Mouse (Mus musculus): ENCODE measurements at regions not wholly inside any gene's neighbourhood (a gene's known extent, or its start where the extent isn't known, plus 50 kb on each side); places are given as distances from the start of the nearest gene placed in this dataset.

DNA sequence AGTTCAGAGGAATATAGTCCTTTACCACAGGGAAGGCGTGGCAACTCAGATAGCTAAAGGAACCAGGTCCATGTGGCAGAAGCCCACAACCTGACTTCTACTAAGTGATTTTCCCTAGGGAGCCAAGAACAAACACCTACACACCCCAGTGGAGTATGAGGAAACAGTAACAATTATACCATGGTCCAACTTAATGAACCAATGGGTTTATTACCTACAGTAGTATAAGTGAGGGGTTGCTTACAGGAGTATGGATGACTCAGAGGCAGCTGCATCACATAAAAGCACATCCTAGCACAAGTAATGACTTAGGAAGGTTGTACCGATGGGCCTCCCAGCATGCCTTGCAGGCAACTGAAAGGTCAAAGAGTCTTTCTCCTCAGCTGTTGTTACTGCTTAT is 98.7 kb upstream of the Cul1 start:
- H3K9ac ChIP-seq (replicated peaks), result no peak overlapping the region
- TF ChIP-seq EP300 (IDR thresholded peaks at IDR 0.05; ENCODE audit: low read depth) (no peak), CTCF (IDR thresholded peaks at IDR 0.05; ENCODE audit: low read depth) (no peak)
- H3K4me1 ChIP-seq (replicated peaks; ENCODE audit: control insufficient read depth in 2 of 2, insufficient read depth in 2 of 2, low read length in 1 of 2), result no peaks in the 10 kb centered on the region
- no peak overlapping the region for H3K4me2 ChIP-seq (ENCODE audit: low read depth)
- no peak overlapping the region for H3K4me3 ChIP-seq (ENCODE audit: insufficient read depth in 1 of 2, low read depth in 2 of 2, low read length in 2 of 2)
- 60% methylated on average over 2 of the region's 2 CpGs for WGBS (ENCODE audit: insufficient replicate concordance)
- no peak for DNase-seq (ENCODE audit: low read depth in 3 of 3, low spot score in 3 of 3)
- H3K27me3 ChIP-seq (ENCODE audit: control insufficient read depth, insufficient read depth, low read length), result no peaks in the 10 kb centered on the region
- ATAC-seq (ENCODE audit: insufficient read depth), result no peak
- no peaks in the 10 kb centered on the region for H3K36me3 ChIP-seq (replicated peaks; ENCODE audit: control insufficient read depth, insufficient read depth, low read depth)
- H3K27ac ChIP-seq, result no peak overlapping the region
- no peaks in the 10 kb centered on the region for H3K9me3 ChIP-seq (ENCODE audit: control insufficient read depth, low read length)

DNA sequence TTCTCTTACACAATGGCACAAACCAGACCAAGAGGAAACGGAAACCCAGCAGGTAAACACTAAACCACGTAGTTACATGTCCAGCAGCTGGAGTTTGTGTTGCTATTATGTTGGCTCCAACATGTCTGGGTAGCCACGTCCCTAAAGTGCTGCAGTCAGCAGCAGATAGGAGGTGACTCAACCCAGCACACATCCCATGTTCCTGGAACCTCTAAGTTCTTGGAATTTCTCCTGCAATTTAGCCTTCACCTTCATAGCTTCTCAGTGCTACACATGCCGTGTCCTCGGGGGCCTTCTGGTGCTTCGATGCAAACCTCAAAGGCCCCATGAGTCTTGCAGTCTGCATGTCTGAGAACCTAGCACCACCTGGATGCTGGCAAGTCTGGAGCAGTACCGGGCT is 97.7 kb upstream of the Cul1 start:
- no peak overlapping the region for H3K9ac ChIP-seq (replicated peaks)
- WGBS (ENCODE audit: insufficient replicate concordance), result 59% methylated on average over 7 of the region's 7 CpGs
- no peaks in the 10 kb centered on the region for H3K27me3 ChIP-seq (ENCODE audit: control insufficient read depth, insufficient read depth, low read length)
- H3K36me3 ChIP-seq (replicated peaks; ENCODE audit: control insufficient read depth, insufficient read depth, low read depth), result no peaks in the 10 kb centered on the region
- no peak overlapping the region for H3K4me3 ChIP-seq (ENCODE audit: insufficient read depth in 1 of 2, low read depth in 2 of 2, low read length in 2 of 2)
- TF ChIP-seq EP300 (IDR thresholded peaks at IDR 0.05; ENCODE audit: low read depth) (no peak), CTCF (IDR thresholded peaks at IDR 0.05; ENCODE audit: low read depth) (no peak)
- H3K4me2 ChIP-seq (ENCODE audit: low read depth), result no peak overlapping the region
- no peak overlapping the region for H3K27ac ChIP-seq
- DNase-seq (ENCODE audit: low read depth in 3 of 3, low spot score in 3 of 3) (no peak), ATAC-seq (ENCODE audit: insufficient read depth) (no peak)
- no peaks in the 10 kb centered on the region for H3K9me3 ChIP-seq (ENCODE audit: control insufficient read depth, low read length)
- H3K4me1 ChIP-seq (replicated peaks; ENCODE audit: control insufficient read depth in 2 of 2, insufficient read depth in 2 of 2, low read length in 1 of 2), result no peaks in the 10 kb centered on the region

DNA sequence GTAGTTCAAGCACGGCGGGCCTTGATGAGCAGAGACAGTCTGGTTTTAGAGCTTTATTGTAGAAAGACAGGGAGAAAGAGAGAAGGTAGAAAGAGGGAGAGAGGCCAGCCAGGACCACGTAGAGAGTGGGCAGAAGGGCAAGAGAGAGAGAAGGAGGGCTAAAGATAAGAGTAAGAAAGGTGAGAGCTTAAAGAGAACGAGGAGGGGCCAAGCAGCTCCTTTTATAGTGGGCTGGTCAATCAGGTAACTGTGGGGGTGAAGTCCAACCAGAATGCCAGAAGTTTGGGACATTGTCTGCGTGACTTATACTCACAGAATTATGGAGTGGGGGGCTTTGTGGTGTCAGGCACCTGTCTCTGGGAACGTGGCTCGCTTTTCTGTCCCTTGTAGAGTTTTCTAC is 96.7 kb upstream of the Cul1 start:
- ATAC-seq (ENCODE audit: insufficient read depth), result no peak
- no peak overlapping the region for H3K4me2 ChIP-seq (ENCODE audit: low read depth)
- WGBS (ENCODE audit: insufficient replicate concordance), result 57% methylated on average over 7 of the region's 7 CpGs
- H3K36me3 ChIP-seq (replicated peaks; ENCODE audit: control insufficient read depth, insufficient read depth, low read depth), result no peaks in the 10 kb centered on the region
- no peak overlapping the region for H3K4me3 ChIP-seq (ENCODE audit: insufficient read depth in 1 of 2, low read depth in 2 of 2, low read length in 2 of 2)
- DNase-seq (ENCODE audit: low read depth in 3 of 3, low spot score in 3 of 3), result no peak
- no peak overlapping the region for H3K9ac ChIP-seq (replicated peaks)
- H3K27me3 ChIP-seq (ENCODE audit: control insufficient read depth, insufficient read depth, low read length), result no peaks in the 10 kb centered on the region
- TF ChIP-seq CTCF (IDR thresholded peaks at IDR 0.05; ENCODE audit: low read depth) (no peak), EP300 (IDR thresholded peaks at IDR 0.05; ENCODE audit: low read depth) (no peak)
- no peaks in the 10 kb centered on the region for H3K9me3 ChIP-seq (ENCODE audit: control insufficient read depth, low read length)
- no peak overlapping the region for H3K27ac ChIP-seq
- H3K4me1 ChIP-seq (replicated peaks; ENCODE audit: control insufficient read depth in 2 of 2, insufficient read depth in 2 of 2, low read length in 1 of 2), result no peaks in the 10 kb centered on the region

DNA sequence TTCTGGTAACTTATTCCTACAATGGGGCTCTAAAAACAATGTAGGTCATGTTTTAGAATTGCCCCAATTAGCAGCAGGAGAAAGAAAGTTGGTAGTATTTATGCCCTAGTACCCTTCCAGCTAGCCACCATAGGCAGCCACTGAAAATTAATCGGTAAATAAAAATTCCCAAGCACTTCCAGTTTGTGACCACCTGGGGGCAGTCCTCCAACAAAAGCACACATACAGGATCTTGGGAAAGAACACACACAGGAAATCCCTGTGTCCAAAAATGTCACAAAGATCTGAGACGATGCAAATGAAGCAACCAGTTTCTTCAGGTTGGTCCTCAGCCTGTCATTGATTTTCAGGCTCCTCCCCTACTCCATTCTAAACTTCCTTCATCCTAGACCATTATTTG is 94.5 kb upstream of the Cul1 start:
- no peaks in the 10 kb centered on the region for H3K9me3 ChIP-seq (ENCODE audit: control insufficient read depth, low read length)
- H3K27ac ChIP-seq, result no peak overlapping the region
- TF ChIP-seq CTCF (IDR thresholded peaks at IDR 0.05; ENCODE audit: low read depth), result peak; percentile 53
- TF ChIP-seq EP300 (IDR thresholded peaks at IDR 0.05; ENCODE audit: low read depth), result no peak
- ATAC-seq (ENCODE audit: insufficient read depth) (no peak), DNase-seq (ENCODE audit: low read depth in 3 of 3, low spot score in 3 of 3) (no peak)
- no peak overlapping the region for H3K9ac ChIP-seq (replicated peaks)
- 38% methylated on average over 2 of the region's 2 CpGs for WGBS (ENCODE audit: insufficient replicate concordance)
- H3K4me2 ChIP-seq (ENCODE audit: low read depth), result no peak overlapping the region
- H3K4me3 ChIP-seq (ENCODE audit: insufficient read depth in 1 of 2, low read depth in 2 of 2, low read length in 2 of 2), result no peak overlapping the region
- no peaks in the 10 kb centered on the region for H3K27me3 ChIP-seq (ENCODE audit: control insufficient read depth, insufficient read depth, low read length)
- H3K4me1 ChIP-seq (replicated peaks; ENCODE audit: control insufficient read depth in 2 of 2, insufficient read depth in 2 of 2, low read length in 1 of 2), result no peaks in the 10 kb centered on the region
- H3K36me3 ChIP-seq (replicated peaks; ENCODE audit: control insufficient read depth, insufficient read depth, low read depth), result no peaks in the 10 kb centered on the region

DNA sequence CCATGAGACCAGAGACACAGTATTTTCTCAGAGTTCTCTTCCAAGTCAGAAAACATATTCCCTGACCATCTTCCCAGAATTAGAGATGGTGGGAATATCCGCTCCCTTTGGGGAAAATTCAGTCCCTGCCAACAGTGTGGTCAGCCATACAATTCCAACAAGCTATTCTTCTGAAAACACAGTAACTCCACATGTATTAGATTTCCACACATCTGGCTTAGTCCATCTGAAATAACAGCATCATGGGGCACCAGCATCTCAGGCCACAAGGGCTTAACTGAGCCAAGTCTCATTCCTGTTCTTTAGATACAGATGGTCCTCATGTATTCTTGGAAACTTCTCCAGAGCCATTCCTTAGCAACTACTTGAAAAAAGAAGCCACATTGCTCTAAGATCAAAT is 89.2 kb upstream of the Cul1 start:
- no peaks in the 10 kb centered on the region for H3K9me3 ChIP-seq (ENCODE audit: control insufficient read depth, low read length)
- H3K27me3 ChIP-seq (ENCODE audit: control insufficient read depth, insufficient read depth, low read length), result no peaks in the 10 kb centered on the region; the same call in 1 of the 2 replicates
- ATAC-seq (ENCODE audit: insufficient read depth) (no peak), DNase-seq (ENCODE audit: low read depth in 3 of 3, low spot score in 3 of 3) (no peak)
- H3K36me3 ChIP-seq (replicated peaks; ENCODE audit: control insufficient read depth, insufficient read depth, low read depth), result no peaks in the 10 kb centered on the region
- TF ChIP-seq CTCF (IDR thresholded peaks at IDR 0.05; ENCODE audit: low read depth) (no peak), EP300 (IDR thresholded peaks at IDR 0.05; ENCODE audit: low read depth) (no peak)
- no peak overlapping the region for H3K4me3 ChIP-seq (ENCODE audit: insufficient read depth in 1 of 2, low read depth in 2 of 2, low read length in 2 of 2)
- no peaks in the 10 kb centered on the region for H3K4me1 ChIP-seq (replicated peaks; ENCODE audit: control insufficient read depth in 2 of 2, insufficient read depth in 2 of 2, low read length in 1 of 2)
- H3K9ac ChIP-seq (replicated peaks), result no peak overlapping the region
- no peak overlapping the region for H3K27ac ChIP-seq
- WGBS (ENCODE audit: insufficient replicate concordance), result 58% methylated on average over 1 of the region's 1 CpGs
- no peak overlapping the region for H3K4me2 ChIP-seq (ENCODE audit: low read depth)
